Mouse (Mus musculus) CH12.LX (cell line): ENCODE measurements around the gene Sprn. TPM values are rescaled to one million over a fixed set of nuclear protein-coding genes. Genes with fewer than 3 reads are reported as not detected.

ENCODE experiments used
- DNase-seq: peaks from one replicate; pipeline ENCODE4 v3.0.0-alpha.2; 2013; ENCODE audit errors: extremely low read depth
- H3K27ac ChIP-seq: 2 replicates; pipeline ENCODE4 v1.5.1; 2012; ENCODE audit warnings: low read depth, mild to moderate bottlenecking, control low read depth, moderate library complexity; ENCODE audit not compliant: insufficient read depth
- H3K27me3 ChIP-seq: replicated peaks from 2 replicates; pipeline ENCODE3; 2012; ENCODE audit warnings: inconsistent platforms
- H3K36me3 ChIP-seq, 2 experiments: replicated peaks in 1 of 2; 2 replicates each; pipeline versions ENCODE3 to v1.6.1; 2012; ENCODE audit warnings: inconsistent platforms in 1 of 2, low read length in 1 of 2, mild to moderate bottlenecking in 1 of 2, mixed read lengths in 1 of 2, moderate library complexity in 1 of 2; ENCODE audit not compliant: control insufficient read depth in 1 of 2, insufficient read depth in 1 of 2
- H3K4me1 ChIP-seq, 2 experiments: 2 replicates each; pipeline ENCODE4 v1.6.1; 2012; ENCODE audit warnings: inconsistent platforms in 1 of 2, moderate library complexity in 1 of 2; ENCODE audit not compliant: insufficient read depth in 2 of 2, control insufficient read depth in 1 of 2
- H3K4me2 ChIP-seq: 2 replicates; pipeline ENCODE4 v1.6.1; 2012; ENCODE audit warnings: low read depth, mild to moderate bottlenecking, control low read depth; ENCODE audit not compliant: poor library complexity, insufficient read depth, severe bottlenecking
- H3K4me3 ChIP-seq, 3 experiments: fragments of 150-350 bp in 1 of 3; sonication (generic) in 1 of 3; replicated peaks in 1 of 3; 2 replicates each; pipeline versions ENCODE3 to v1.5.1; 2011 to 2012; ENCODE audit warnings: low read depth in 2 of 3, low read length in 2 of 3, mild to moderate bottlenecking in 2 of 3, moderate library complexity in 2 of 3, control low read depth in 1 of 3, improper control_type of control experiment in 1 of 3, inconsistent platforms in 1 of 3, mixed read lengths in 1 of 3; ENCODE audit not compliant: poor library complexity in 1 of 3
- H3K79me2 ChIP-seq: replicated peaks from 2 replicates; pipeline ENCODE4 v1.6.1; 2012; ENCODE audit warnings: mild to moderate bottlenecking, moderate library complexity; ENCODE audit not compliant: control insufficient read depth, poor library complexity, insufficient read depth, severe bottlenecking; ENCODE audit errors: extremely low read depth
- H3K9ac ChIP-seq: 2 replicates; pipeline ENCODE4 v1.6.1; 2012; ENCODE audit warnings: low read depth, mild to moderate bottlenecking, control low read depth, moderate library complexity; ENCODE audit not compliant: insufficient read depth
- H3K9me3 ChIP-seq: replicated peaks from 2 replicates; pipeline ENCODE3; 2012; ENCODE audit warnings: low read length, inconsistent platforms, mixed read lengths
- E2F4 ChIP-seq: IDR thresholded peaks from 2 replicates; pipeline ENCODE4 v1.6.1; 2011; ENCODE audit warnings: low read depth, low read length, improper control_type of control experiment; ENCODE audit not compliant: insufficient replicate concordance
- ETS1 ChIP-seq: conservative IDR thresholded peaks from 2 replicates; pipeline ENCODE4 v1.6.1; 2012; ENCODE audit warnings: low read depth, mild to moderate bottlenecking, inconsistent platforms, low read length, improper control_type of control experiment, moderate library complexity
- IRF4 ChIP-seq: IDR thresholded peaks from 2 replicates; pipeline ENCODE4 v1.6.1; 2014; ENCODE audit warnings: low read depth, mild to moderate bottlenecking, inconsistent platforms, low read length, improper control_type of control experiment
- JUND ChIP-seq: conservative IDR thresholded peaks from 2 replicates; pipeline ENCODE4 v1.6.1; 2011; ENCODE audit warnings: low read depth, low read length, improper control_type of control experiment
- MAFK ChIP-seq: IDR thresholded peaks from 2 replicates; pipeline ENCODE4 v1.6.1; 2011; ENCODE audit warnings: low read length, improper control_type of control experiment; ENCODE audit not compliant: insufficient replicate concordance
- MYC ChIP-seq: IDR thresholded peaks from 2 replicates; pipeline ENCODE4 v1.6.1; 2011; ENCODE audit warnings: low read depth, mild to moderate bottlenecking, improper control_type of control experiment, low read length
- NELFE ChIP-seq: IDR thresholded peaks from 2 replicates; pipeline ENCODE4 v1.6.1; 2011; ENCODE audit warnings: low read depth, low read length, improper control_type of control experiment
- NRF1 ChIP-seq: IDR thresholded peaks from 2 replicates; pipeline ENCODE4 v1.6.1; 2014; ENCODE audit warnings: low read depth, mild to moderate bottlenecking, inconsistent platforms, low read length, improper control_type of control experiment, moderate library complexity
- POLR2A ChIP-seq: IDR thresholded peaks from 2 replicates; pipeline ENCODE4 v1.6.1; 2011; ENCODE audit warnings: low read depth, mild to moderate bottlenecking, improper control_type of control experiment, low read length
- POLR2AphosphoS2 ChIP-seq: IDR thresholded peaks from 2 replicates; pipeline ENCODE4 v1.6.1; 2011; ENCODE audit warnings: low read depth, low read length, improper control_type of control experiment
- TCF12 ChIP-seq: IDR thresholded peaks from 2 replicates; pipeline ENCODE4 v1.6.1; 2014; ENCODE audit warnings: low read depth, mild to moderate bottlenecking, inconsistent platforms, low read length, improper control_type of control experiment
- UBTF ChIP-seq: IDR thresholded peaks from 2 replicates; pipeline ENCODE4 v1.6.1; 2012; ENCODE audit warnings: low read depth, mild to moderate bottlenecking, inconsistent platforms, low read length, improper control_type of control experiment, moderate library complexity
- USF1 ChIP-seq: IDR thresholded peaks from 2 replicates; pipeline ENCODE4 v1.6.1; 2014; ENCODE audit warnings: low read depth, mild to moderate bottlenecking, inconsistent platforms, low read length, improper control_type of control experiment
- ZC3H11A ChIP-seq: IDR thresholded peaks from 2 replicates; pipeline ENCODE4 v1.6.1; 2012; ENCODE audit warnings: low read depth, mild to moderate bottlenecking, inconsistent platforms, low read length, improper control_type of control experiment
- dilution Hi-C: fragments of 300-500 bp; cut with MboI; formaldehyde crosslinking; loops from 2 replicates; pipeline ENCODE4 v1.14.3; 2020; ENCODE audit warnings: low sequenced_read_pairs; ENCODE audit not compliant: extremely low pct_unique_long_range_greater_than_20kb, extremely low pct_ligation_motif_present
- in situ Hi-C: fragments of 300-500 bp; cut with MboI; formaldehyde crosslinking; loops from 3 replicates; pipeline ENCODE4 v1.14.3; 2019; ENCODE audit warnings: low sequenced_read_pairs, low pct_ligation_motif_present, low pct_unique_long_range_greater_than_20kb, mixed read lengths
- polyA plus RNA-seq: library from polyadenylated mRNA; unstranded; fragments of >175 nt; gene quantifications from 2 replicates; pipeline ENCODE4 v1.2.1, GENCODE M21; 2012; ENCODE audit warnings: low read depth; ENCODE audit not compliant: insufficient read length
- total RNA-seq, 2 experiments: library from RNA; depleted of rRNA; stranded (reverse); fragments of 300-350 nt in 1 of 2; fragments of >200 nt in 1 of 2; gene quantifications; 2 replicates each; pipeline ENCODE4 v1.2.3; 2012 to 2014

Sprn gene
- total and polyA plus RNA-seq, 3 experiments, result not detected

DNA sequence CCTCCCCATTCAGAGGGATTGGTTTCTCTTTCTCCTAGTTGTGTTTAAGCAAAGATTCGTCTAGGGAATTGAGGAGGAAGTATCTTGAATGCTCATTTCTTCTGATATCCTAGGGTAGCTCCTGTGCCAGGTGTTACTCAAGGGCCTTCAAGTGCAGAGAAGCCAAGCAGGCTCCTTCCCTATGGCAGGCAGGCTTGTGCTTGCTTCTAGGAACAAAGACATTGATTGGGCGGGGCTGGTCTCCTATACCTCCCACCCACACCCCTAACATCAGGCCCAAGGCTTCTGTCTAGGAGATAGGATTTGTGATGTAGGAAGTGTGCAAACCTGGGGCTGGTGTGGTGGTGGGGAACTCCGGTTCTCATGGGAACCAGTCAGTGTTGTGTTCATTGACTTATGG is 27.7 kb downstream of the Sprn start:
- Histone ChIP-seq H3K27me3 (no peaks in the 10 kb centered on the region), H3K9me3 (no peaks in the 10 kb centered on the region), H3K4me1 (peaks cover 14 to 63% of the 10 kb centered on the region in 2 experiments), H3K79me2 (peaks cover 3% of the 10 kb centered on the region), H3K4me2 (peak overlapping the region; percentile 79), H3K27ac (no peak overlapping the region), H3K9ac (peak overlapping the region; percentile 38), H3K36me3 (peaks cover 18 to 31% of the 10 kb centered on the region in 2 experiments), H3K4me3 (peak overlapping the region; percentile 45 to 64 (median 52))
- in situ Hi-C loops (no loop called here), dilution Hi-C loops (no loop called here)
- DNase-seq, result no peak
- TF ChIP-seq ZC3H11A (no peak), MAFK (no peak), ETS1 (no peak), MYC (no peak), USF1 (no peak)

DNA sequence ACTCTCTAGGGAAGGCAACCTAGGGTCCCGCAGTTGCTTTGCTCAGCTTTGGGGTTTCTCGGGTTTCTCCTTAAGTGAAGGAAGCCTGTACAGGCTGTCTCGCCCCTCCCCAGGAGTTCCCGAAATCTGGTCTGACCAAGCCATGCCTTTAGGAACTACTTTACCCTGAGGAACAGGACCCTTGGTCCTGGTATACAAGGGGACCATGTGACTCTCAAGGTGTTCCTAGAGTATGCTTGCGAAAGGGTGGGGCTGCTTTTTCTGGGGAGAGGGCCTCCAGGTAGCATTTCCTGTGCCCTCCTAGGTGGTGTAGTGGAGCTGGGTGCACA is 28.7 kb downstream of the Sprn start:
- Histone ChIP-seq H3K4me2 (peak overlapping the region; percentile 86), H3K4me3 (peak overlapping the region; percentile 47 to 90 (median 84)), H3K27me3 (no peaks in the 10 kb centered on the region), H3K4me1 (peaks cover 17 to 71% of the 10 kb centered on the region in 2 experiments), H3K36me3 (peaks cover 15 to 25% of the 10 kb centered on the region in 2 experiments), H3K79me2 (peaks cover 3% of the 10 kb centered on the region), H3K27ac (no peak overlapping the region), H3K9ac (peak overlapping the region; percentile 89), H3K9me3 (no peaks in the 10 kb centered on the region)
- dilution Hi-C loops, result no loop called here
- in situ Hi-C loops, result no loop called here
- TF ChIP-seq UBTF (no peak), IRF4 (no peak), MAFK (no peak), E2F4 (no peak), POLR2AphosphoS2 (no peak), JUND (no peak), USF1 (no peak), POLR2A (no peak), TCF12 (no peak), NRF1 (no peak), NELFE (no peak)
- no peak for DNase-seq
